Mouse (Mus musculus) urinary bladder, adult 2 months (tissue): ENCODE data around the gene Cxcl1. TPM values are rescaled to one million over a fixed set of nuclear protein-coding genes. Genes with fewer than 3 reads are reported as not detected.

Experiments
- polyA plus RNA-seq: library from polyadenylated mRNA; depleted of rRNA; stranded (reverse); fragments of >200 nt; gene quantifications from 2 replicates; pipeline ENCODE4 v1.2.3, GENCODE M21; 2012; rRNA removed

Gene Cxcl1
- polyA plus RNA-seq, 1 experiment, result 1.4 TPM

Other genes with a start within 250 kb of the Cxcl1 start
- gene Cxcl5, start 131.9 kb upstream of the Cxcl1 start, polyA plus RNA-seq, result 0.04 and 0.10 TPM in 2 replicates
- gene Ppbp, start 122.7 kb upstream of the Cxcl1 start, polyA plus RNA-seq, result 0.22 and 0.29 TPM in 2 replicates
- 71.0 and 121 TPM in 2 replicates for gene Pf4, start 118.8 kb upstream of the Cxcl1 start, polyA plus RNA-seq
- 0.06 TPM in 1 of 2 replicates, not detected in the other for gene Cxcl3, start 105.1 kb upstream of the Cxcl1 start, polyA plus RNA-seq
- gene Cxcl15, start 96.7 kb upstream of the Cxcl1 start, polyA plus RNA-seq, result 0.16 and 0.21 TPM in 2 replicates
- gene Cxcl2, start 12.6 kb downstream of the Cxcl1 start, polyA plus RNA-seq, result 0.37 TPM in 1 of 2 replicates, not detected in the other
- gene Mthfd2l, start 39.9 kb downstream of the Cxcl1 start, polyA plus RNA-seq, result 25.9 and 32.4 TPM in 2 replicates
- gene Epgn, start 136.2 kb downstream of the Cxcl1 start, polyA plus RNA-seq, result 0.12 and 0.15 TPM in 2 replicates
- 1.7 and 2.8 TPM in 2 replicates for gene Ereg, start 183.4 kb downstream of the Cxcl1 start, polyA plus RNA-seq
- gene Areg, start 248.4 kb downstream of the Cxcl1 start, polyA plus RNA-seq, result 1.3 and 2.3 TPM in 2 replicates